Mouse (Mus musculus) brain, embryonic 14.5 days (tissue): ENCODE measurements around the gene Il22ra1.

Source experiments
- CTCF ChIP-seq: fragments of 200-500 bp; IDR thresholded peaks from 2 replicates; pipeline ENCODE4 v1.5.1; 2012; ENCODE audit warnings: inconsistent platforms, mild to moderate bottlenecking, moderate library complexity, borderline replicate concordance; ENCODE audit not compliant: insufficient read depth, insufficient read length; ENCODE audit errors: extremely low read depth
- POLR2A ChIP-seq: fragments of 200-500 bp; IDR thresholded peaks from 2 replicates; pipeline ENCODE4 v1.6.1; 2012; ENCODE audit warnings: mild to moderate bottlenecking, inconsistent platforms, borderline replicate concordance; ENCODE audit not compliant: poor library complexity, insufficient read depth, insufficient read length, severe bottlenecking; ENCODE audit errors: extremely low read depth

DNA sequence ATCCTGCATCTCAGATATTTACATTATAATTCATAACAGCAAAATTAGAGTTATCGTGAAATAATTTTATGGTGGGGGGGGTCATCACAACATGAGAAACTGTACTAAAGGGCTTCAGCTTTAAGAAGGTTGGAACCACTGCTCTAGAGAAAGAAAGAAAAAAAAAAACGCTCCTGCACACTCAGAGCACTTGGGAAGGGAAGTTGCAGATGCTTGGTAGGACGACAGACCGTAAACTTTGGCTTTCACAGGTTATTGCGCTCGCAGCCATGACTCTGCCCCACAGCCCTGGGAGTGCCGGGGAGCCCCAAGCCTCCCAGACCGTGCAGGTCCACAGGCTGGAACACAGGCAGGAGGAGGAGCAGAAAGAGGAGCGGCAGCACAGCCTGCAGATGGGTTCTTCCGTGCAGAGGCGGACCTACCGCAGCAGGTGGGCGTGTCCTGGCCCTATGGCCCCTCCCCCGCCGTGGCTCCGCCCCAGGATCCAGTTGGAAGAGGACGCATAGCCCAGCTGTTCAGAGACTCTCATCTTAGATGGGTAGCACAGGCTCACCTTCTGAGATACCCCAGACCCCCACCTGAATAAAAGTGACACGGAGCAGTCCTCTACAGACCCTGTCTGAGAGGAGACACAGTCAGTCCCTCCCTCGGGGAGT lies 34.4 kb downstream of the Il22ra1 start:
- no peak for TF ChIP-seq CTCF
- no peak for TF ChIP-seq POLR2A
